Mouse (Mus musculus): ENCODE results near the gene E330014E10Rik.
"Not testable (repeated sequence)": the region's sequence is repeated elsewhere in the genome, so short reads cannot be mapped to it uniquely, and the experiment has no call there.

GRCm38 (mm10) chr5:95775690-95776089 is at the start of gene E330014E10Rik:
- TF ChIP-seq MAX (IDR thresholded peaks at IDR 0.05; ENCODE audit: low read length); POLR2A (IDR thresholded peaks at IDR 0.05; ENCODE audit: low read depth, low read length); CTCF (conservative IDR thresholded peaks at IDR 0.05 in 1 of 2, IDR thresholded peaks at IDR 0.05 in 1 of 2; ENCODE audit: low read depth in 2 of 2, low read length in 2 of 2): not testable (repeated sequence)
